Mouse (Mus musculus): ENCODE measurements at regions not wholly inside any gene's neighbourhood (a gene's known extent, or its start where the extent isn't known, plus 50 kb on each side); places are given as distances from the start of the nearest gene placed in this dataset.

DNA sequence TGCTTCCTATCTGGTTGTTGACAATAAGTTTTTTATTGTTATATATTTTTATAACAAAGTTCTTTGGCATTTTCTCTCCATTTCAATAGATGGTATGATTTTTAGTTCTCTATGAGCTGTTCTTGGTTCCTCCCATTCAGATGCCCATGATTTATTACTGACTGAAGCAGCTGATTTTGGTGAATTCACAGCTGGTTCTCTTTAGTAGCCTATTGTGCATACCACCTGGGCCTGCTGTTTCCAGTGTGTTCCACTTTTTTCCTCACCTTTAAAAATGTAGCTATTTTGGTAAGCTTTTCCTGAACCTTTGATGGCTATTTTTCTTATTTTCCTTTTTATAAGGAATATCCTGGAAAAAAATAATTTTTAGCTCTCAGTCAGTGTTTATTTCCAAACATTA is 501.9 kb downstream of the Adcyap1 start:
- no peak for TF ChIP-seq CTCF (IDR thresholded peaks at IDR 0.05; ENCODE audit: borderline replicate concordance, extremely low read depth, insufficient read depth, insufficient read length)
- no peak for TF ChIP-seq POLR2A (IDR thresholded peaks at IDR 0.05; ENCODE audit: borderline replicate concordance, extremely low read depth, insufficient read depth, insufficient read length, poor library complexity, severe bottlenecking)
